Mouse (Mus musculus) kidney, adult 10 weeks (tissue): Measurements from ENCODE around the gene Ubald2. TPM values are rescaled to one million over a fixed set of nuclear protein-coding genes. Genes with fewer than 3 reads are reported as not detected.

ENCODE experiments used
- polyA plus RNA-seq: library from polyadenylated mRNA; stranded (reverse); fragments of 350-450 nt; fragmentation: Illumina TruSeq; extraction: RNeasy Lipid Tissue Mini Kit (QIAGEN cat#74804); gene quantifications from one replicate; pipeline ENCODE4 v1.2.3, GENCODE M21; 2014; ENCODE audit warnings: low read depth, low replicate concordance

Ubald2 gene
- 2.3 TPM for polyA plus RNA-seq

GRCm38 (mm10) chr11:116433356-116434286 is at the start of gene Ubald2:
Ubald2 (plus strand) TSS chr11:116434094.

GRCm38 (mm10) chr11:116412904-116413630 is 20.8 kb upstream of the Ubald2 start, which contains the start of gene Rnf157:
Rnf157 (minus strand) TSS chr11:116413032.

GRCm38 (mm10) chr11:116466141-116466540 is 32.2 kb downstream of the Ubald2 start, which contains the start of gene Qrich2:
Qrich2 (minus strand) TSS chr11:116466241.

Other genes with a start within 250 kb of the Ubald2 start
- 0.93 TPM for gene Ten1, start 235.2 kb upstream of the Ubald2 start, polyA plus RNA-seq
- gene Acox1, start 235.0 kb upstream of the Ubald2 start, polyA plus RNA-seq, result 274 TPM
- gene Evpl, start 196.0 kb upstream of the Ubald2 start, polyA plus RNA-seq, result not detected
- 7.7 TPM for gene Srp68, start 159.9 kb upstream of the Ubald2 start, polyA plus RNA-seq
- not detected for gene Galr2, start 153.2 kb upstream of the Ubald2 start, polyA plus RNA-seq
- gene Exoc7, start 126.9 kb upstream of the Ubald2 start, polyA plus RNA-seq, result 7.0 TPM
- gene Foxj1, start 98.7 kb upstream of the Ubald2 start, polyA plus RNA-seq, result not detected
- gene Rnf157, start 21.1 kb upstream of the Ubald2 start, polyA plus RNA-seq, result 0.36 TPM
- not detected for gene Qrich2, start 32.1 kb downstream of the Ubald2 start, polyA plus RNA-seq
- 17.9 TPM for gene Prpsap1, start 60.1 kb downstream of the Ubald2 start, polyA plus RNA-seq
- 0.77 TPM for gene Sphk1, start 96.8 kb downstream of the Ubald2 start, polyA plus RNA-seq
- 1.1 TPM for gene Ube2o, start 147.4 kb downstream of the Ubald2 start, polyA plus RNA-seq
- not detected for gene Aanat, start 152.3 kb downstream of the Ubald2 start, polyA plus RNA-seq
- gene Rhbdf2, start 192.9 kb downstream of the Ubald2 start, polyA plus RNA-seq, result 0.20 TPM
- gene Prcd, start 219.4 kb downstream of the Ubald2 start, polyA plus RNA-seq, result not detected
- gene Cygb, start 220.2 kb downstream of the Ubald2 start, polyA plus RNA-seq, result 0.24 TPM